Mouse (Mus musculus) myocyte (in vitro differentiated cells): ENCODE data around the gene Pigyl. TPM values are rescaled to one million over a fixed set of nuclear protein-coding genes. Genes with fewer than 3 reads are reported as not detected.

Experiments used
- H3K27me3 ChIP-seq: one replicate; pipeline ENCODE4 v1.6.1; 2011; ENCODE audit not compliant: control insufficient read depth, insufficient read depth, insufficient read length
- H3K36me3 ChIP-seq: one replicate; pipeline ENCODE4 v1.6.1; 2011; ENCODE audit not compliant: control insufficient read depth, insufficient read depth
- H3K4me2 ChIP-seq: one replicate; pipeline ENCODE4 v1.6.1; 2011; ENCODE audit warnings: low read depth, control low read depth
- H3K4me3 ChIP-seq: one replicate; pipeline ENCODE4 v1.5.1; 2011; ENCODE audit warnings: mild to moderate bottlenecking, control low read depth, moderate library complexity
- H3K79me2 ChIP-seq: one replicate; pipeline ENCODE4 v1.6.1; 2011; ENCODE audit not compliant: control insufficient read depth, insufficient read depth
- H3ac ChIP-seq: one replicate; pipeline ENCODE4 v1.6.1; 2011; ENCODE audit not compliant: control insufficient read depth, insufficient read length
- CEBPB ChIP-seq: IDR thresholded peaks from 2 replicates; pipeline ENCODE4 v1.6.1; 2011; ENCODE audit warnings: mild to moderate bottlenecking, moderate library complexity; ENCODE audit not compliant: poor library complexity, insufficient read depth, severe bottlenecking
- E2F4 ChIP-seq: IDR thresholded peaks from one replicate; pipeline ENCODE4 v1.6.1; 2011; ENCODE audit warnings: mild to moderate bottlenecking, control low read depth, moderate library complexity; ENCODE audit not compliant: insufficient read depth
- MAX ChIP-seq: IDR thresholded peaks from one replicate; pipeline ENCODE4 v1.6.1; 2011; ENCODE audit warnings: low read depth, mild to moderate bottlenecking, control low read depth
- MYOD1 ChIP-seq, 3 experiments: IDR thresholded peaks; one replicate each; pipeline ENCODE4 v1.6.1; 2011; ENCODE audit warnings: control low read depth in 2 of 3, low read depth in 2 of 3, mild to moderate bottlenecking in 2 of 3, moderate library complexity in 1 of 3; ENCODE audit not compliant: insufficient read length in 2 of 3, control insufficient read depth in 1 of 3
- MYOG ChIP-seq, 3 experiments: IDR thresholded peaks; one replicate each; pipeline ENCODE4 v1.6.1; 2011; ENCODE audit warnings: control low read depth in 2 of 3, low read depth in 2 of 3, mild to moderate bottlenecking in 2 of 3; ENCODE audit not compliant: insufficient read length in 2 of 3, control insufficient read depth in 1 of 3, insufficient read depth in 1 of 3
- POLR2A ChIP-seq: IDR thresholded peaks from one replicate; pipeline ENCODE4 v1.6.1; 2011; ENCODE audit warnings: low read depth, mild to moderate bottlenecking, control low read depth, moderate library complexity; ENCODE audit not compliant: insufficient read length
- POLR2AphosphoS2 ChIP-seq: IDR thresholded peaks from one replicate; pipeline ENCODE4 v1.6.1; 2011; ENCODE audit warnings: low read depth, control low read depth; ENCODE audit not compliant: insufficient read length
- REST ChIP-seq: IDR thresholded peaks from one replicate; pipeline ENCODE4 v1.6.1; 2011; ENCODE audit warnings: mild to moderate bottlenecking, control low read depth, moderate library complexity; ENCODE audit not compliant: insufficient read depth, insufficient read length
- SRF ChIP-seq: IDR thresholded peaks from one replicate; pipeline ENCODE4 v1.6.1; 2011; ENCODE audit warnings: low read depth; ENCODE audit not compliant: control insufficient read depth, insufficient read length
- TCF12 ChIP-seq: IDR thresholded peaks from one replicate; pipeline ENCODE4 v1.6.1; 2011; ENCODE audit warnings: mild to moderate bottlenecking, control low read depth; ENCODE audit not compliant: poor library complexity, insufficient read depth, severe bottlenecking
- TCF3 ChIP-seq: IDR thresholded peaks from one replicate; pipeline ENCODE4 v1.6.1; 2011; ENCODE audit warnings: low read depth, control low read depth; ENCODE audit not compliant: insufficient read length
- USF1 ChIP-seq: IDR thresholded peaks from one replicate; pipeline ENCODE4 v1.6.1; 2011; ENCODE audit warnings: low read depth, mild to moderate bottlenecking, control low read depth, moderate library complexity
- polyA plus RNA-seq: library from polyadenylated mRNA; unstranded; fragments of >200 nt; fragmentation: generic; extraction: Trizol; gene quantifications from one replicate; pipeline ENCODE4 v1.2.1, GENCODE M21; 2012; ENCODE audit warnings: missing spikeins

Pigyl gene
- polyA plus RNA-seq, 1 experiment: 48.5 TPM

DNA sequence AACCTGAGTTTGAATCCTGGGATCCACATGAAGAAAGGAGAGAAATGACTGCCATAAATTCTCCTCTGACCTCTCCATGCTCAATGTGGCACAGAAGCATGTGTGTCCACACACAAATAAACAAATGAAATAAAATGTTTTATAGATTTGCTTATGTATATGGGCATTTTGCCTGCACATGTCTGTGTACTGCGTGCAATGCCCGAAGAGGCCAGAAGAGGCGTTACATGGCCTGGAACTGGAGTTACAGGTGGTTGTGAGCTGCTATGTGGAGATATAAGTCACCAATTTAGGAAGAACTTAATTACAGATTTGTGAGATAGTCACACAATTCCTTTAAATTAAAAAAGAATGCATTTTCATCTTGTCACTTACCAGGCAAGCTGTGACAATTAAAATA lies 2.8 kb upstream of the Pigyl start:
- Histone ChIP-seq H3ac (no peak overlapping the region), H3K4me3 (no peak overlapping the region)
- TF ChIP-seq CEBPB: no peak

DNA sequence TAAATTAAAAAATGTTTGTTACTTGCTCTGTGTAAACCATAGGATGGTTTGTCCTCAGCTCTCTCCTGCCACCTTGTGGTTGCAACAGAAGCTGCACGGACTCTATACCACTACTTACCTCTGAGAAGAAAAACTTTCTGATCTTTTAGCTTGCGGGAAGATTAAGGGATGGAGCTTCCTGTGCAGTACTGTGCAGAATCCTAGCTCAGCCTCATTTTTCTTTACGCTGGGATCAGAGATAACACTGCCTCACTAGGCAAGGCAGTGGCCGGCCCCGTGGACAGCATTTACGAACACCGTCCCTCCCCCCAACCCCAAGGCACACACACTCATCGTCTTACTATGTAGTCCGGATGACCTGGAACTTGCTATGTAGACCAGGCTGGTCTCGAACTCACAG lies 1.0 kb upstream of the Pigyl start:
- Histone ChIP-seq H3K4me2 (peak overlapping the region; percentile 75), H3K36me3 (no peaks in the 10 kb centered on the region), H3K79me2 (no peaks in the 10 kb centered on the region), H3K4me3 (peak overlapping the region; percentile 34), H3K27me3 (peaks cover 3% of the 10 kb centered on the region), H3ac (no peak overlapping the region)
- no peak for TF ChIP-seq POLR2A
- TF ChIP-seq MAX: no peak
- no peak for TF ChIP-seq TCF12
- no peak for TF ChIP-seq REST
- TF ChIP-seq USF1: no peak
- no peak for TF ChIP-seq MYOG (IDR thresholded peaks at IDR 0.05; ENCODE audit: control insufficient read depth in 1 of 3, insufficient read depth in 1 of 3, insufficient read length in 2 of 3, low read depth in 2 of 3)
- TF ChIP-seq E2F4: no peak
- TF ChIP-seq MYOD1 (IDR thresholded peaks at IDR 0.05; ENCODE audit: control insufficient read depth in 1 of 3, insufficient read length in 2 of 3, low read depth in 2 of 3): no peak
- no peak for TF ChIP-seq POLR2AphosphoS2
- TF ChIP-seq TCF3: no peak
- no peak for TF ChIP-seq SRF
- no peak for TF ChIP-seq CEBPB

More for the DNA sequence above, 2.8 kb upstream of the Pigyl start:
- peaks cover 3% of the 10 kb centered on the region for H3K27me3 ChIP-seq
- no peaks in the 10 kb centered on the region for H3K36me3 ChIP-seq
- H3K4me2 ChIP-seq: no peak overlapping the region
- H3K79me2 ChIP-seq: no peaks in the 10 kb centered on the region

DNA sequence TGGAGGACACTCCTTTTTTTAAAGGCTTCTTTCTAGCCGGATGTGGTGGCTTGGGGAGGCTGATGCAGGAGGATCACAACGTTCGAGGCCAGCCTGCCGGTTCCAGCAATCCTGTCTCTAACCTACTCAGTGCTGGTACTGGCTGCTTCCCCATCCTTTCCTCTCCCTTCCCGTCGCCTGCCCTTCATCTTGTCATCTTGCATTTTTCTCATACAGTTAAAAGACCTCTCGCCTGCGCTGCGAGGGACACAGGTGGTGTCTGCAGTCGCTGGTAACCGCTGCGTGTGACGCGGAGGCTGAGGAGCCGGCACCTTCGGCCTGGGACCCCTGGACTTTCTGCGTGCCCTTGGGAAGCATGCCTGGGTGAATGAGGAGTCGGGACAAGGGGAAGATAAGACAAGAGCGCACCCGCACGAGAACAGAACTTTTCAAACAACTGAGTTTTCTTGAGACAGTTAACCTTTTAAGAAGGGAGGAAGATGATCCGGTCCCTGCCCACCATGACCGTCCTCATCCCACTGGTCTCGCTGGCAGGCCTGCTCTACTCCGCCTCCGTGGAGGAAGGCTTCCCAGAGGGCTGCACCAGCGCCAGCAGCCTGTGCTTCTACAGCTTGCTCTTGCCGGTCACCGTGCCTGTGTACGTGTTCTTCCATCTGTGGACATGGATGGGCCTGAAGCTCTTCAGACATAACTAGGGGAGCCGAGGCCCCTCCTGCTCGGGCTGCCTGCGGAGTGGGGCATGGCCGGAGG lies 1.0 kb downstream of the Pigyl start:
- H3K4me3 ChIP-seq: peak overlapping the region; percentile 34
- no peaks in the 10 kb centered on the region for H3K79me2 ChIP-seq
- H3K36me3 ChIP-seq: no peaks in the 10 kb centered on the region
- peak overlapping the region; percentile 94 for H3K4me2 ChIP-seq
- no peaks in the 10 kb centered on the region for H3K27me3 ChIP-seq
- H3ac ChIP-seq: peak overlapping the region; percentile 99
- no peak for TF ChIP-seq E2F4
- no peak for TF ChIP-seq REST
- no peak for TF ChIP-seq MAX
- no peak for TF ChIP-seq TCF3
- no peak for TF ChIP-seq TCF12
- TF ChIP-seq SRF: no peak
- TF ChIP-seq CEBPB: no peak
- TF ChIP-seq POLR2A: no peak
- no peak for TF ChIP-seq POLR2AphosphoS2
- TF ChIP-seq MYOD1 (IDR thresholded peaks at IDR 0.05; ENCODE audit: control insufficient read depth in 1 of 3, insufficient read length in 2 of 3, low read depth in 2 of 3): no peak
- TF ChIP-seq USF1: no peak
- no peak for TF ChIP-seq MYOG (IDR thresholded peaks at IDR 0.05; ENCODE audit: control insufficient read depth in 1 of 3, insufficient read depth in 1 of 3, insufficient read length in 2 of 3, low read depth in 2 of 3)

DNA sequence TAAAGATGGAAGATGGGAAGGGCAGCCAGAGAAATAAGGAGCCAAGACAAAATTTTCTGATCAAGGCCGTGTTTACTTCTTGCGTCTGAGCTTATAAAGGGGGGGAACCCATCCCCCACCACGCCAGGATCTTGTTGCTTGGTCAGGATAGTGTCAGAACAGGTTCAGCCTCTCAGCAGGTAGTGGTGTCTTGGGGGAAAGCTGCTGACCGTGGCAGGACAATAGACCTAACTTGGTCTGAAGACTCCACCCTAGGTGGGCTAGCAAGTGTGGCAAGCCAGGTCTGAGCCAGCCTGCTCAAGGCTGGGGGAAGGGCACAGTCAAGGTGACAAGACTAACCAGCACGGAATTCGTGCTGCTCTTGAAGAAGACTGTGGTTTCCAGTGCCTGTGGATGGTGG lies 4.7 kb downstream of the Pigyl start:
- Histone ChIP-seq H3K4me2 (no peak overlapping the region), H3K79me2 (no peaks in the 10 kb centered on the region), H3K36me3 (no peaks in the 10 kb centered on the region), H3K4me3 (no peak overlapping the region), H3ac (no peak overlapping the region), H3K27me3 (no peaks in the 10 kb centered on the region)
- TF ChIP-seq CEBPB (no peak), TCF12 (no peak), TCF3 (no peak), MAX (no peak), USF1 (no peak), SRF (no peak), MYOG (IDR thresholded peaks at IDR 0.05; ENCODE audit: control insufficient read depth in 1 of 3, insufficient read depth in 1 of 3, insufficient read length in 2 of 3, low read depth in 2 of 3) (no peak), REST (no peak), POLR2A (no peak)

DNA sequence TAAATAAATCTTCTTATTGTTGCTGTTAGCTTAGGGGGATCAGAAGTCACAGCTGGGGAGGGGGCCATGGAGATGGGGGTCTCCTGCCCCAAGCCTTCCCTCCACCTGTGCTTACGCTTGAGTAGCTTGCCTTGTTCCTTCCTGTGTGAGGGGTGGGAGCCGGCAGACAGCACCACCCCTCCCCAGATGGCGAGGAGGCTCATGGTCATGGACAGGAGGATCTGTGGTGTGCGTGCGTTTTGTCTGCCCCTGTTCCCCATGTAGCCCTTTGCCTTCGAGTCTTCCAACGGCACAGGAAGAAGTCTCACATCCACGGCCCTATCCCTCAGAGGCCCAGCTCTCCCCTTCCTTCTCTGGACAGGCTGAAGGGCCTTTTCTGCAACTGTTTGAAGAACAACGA lies 5.7 kb downstream of the Pigyl start:
- Histone ChIP-seq H3ac (no peak overlapping the region), H3K4me3 (no peak overlapping the region), H3K4me2 (no peak overlapping the region), H3K27me3 (no peaks in the 10 kb centered on the region), H3K79me2 (no peaks in the 10 kb centered on the region), H3K36me3 (no peaks in the 10 kb centered on the region)
- TF ChIP-seq TCF3: no peak
